Mouse (Mus musculus): ENCODE results near the gene Prex1.

Gene Prex1

GRCm38 (mm10) chr2:166601420-166601819, 112.2 kb downstream of the Prex1 start:
- DNase-seq (ENCODE audit: low spot score), result no peak

- no peak for DNase-seq (ENCODE audit: low spot score)
These were observed 115.0 kb downstream of the Prex1 start for GRCm38 (mm10) chr2:166598453-166599155.

GRCm38 (mm10) chr2:166597763-166598162, 115.9 kb downstream of the Prex1 start:
- DNase-seq (ENCODE audit: low spot score), result no peak

- DNase-seq (ENCODE audit: low spot score), result peak; percentile 65
These were observed 121.4 kb downstream of the Prex1 start for GRCm38 (mm10) chr2:166592034-166592912.

GRCm38 (mm10) chr2:166584491-166584890, 129.1 kb downstream of the Prex1 start:
- no peak for DNase-seq (ENCODE audit: low spot score)

- DNase-seq (ENCODE audit: low spot score), result no peak
These were observed 130.3 kb downstream of the Prex1 start for GRCm38 (mm10) chr2:166583292-166583691.

- no peak for DNase-seq (ENCODE audit: low spot score)
These were observed 131.6 kb downstream of the Prex1 start for GRCm38 (mm10) chr2:166581881-166582583.

GRCm38 (mm10) chr2:166579793-166580192, 133.8 kb downstream of the Prex1 start:
- no peak for DNase-seq (ENCODE audit: low spot score)

GRCm38 (mm10) chr2:166579361-166579760, 134.3 kb downstream of the Prex1 start:
- no peak for DNase-seq (ENCODE audit: low spot score)

GRCm38 (mm10) chr2:166575419-166575818, 138.2 kb downstream of the Prex1 start:
- no peak for DNase-seq (ENCODE audit: low spot score)

GRCm38 (mm10) chr2:166574934-166575333, 138.7 kb downstream of the Prex1 start:
- DNase-seq (ENCODE audit: low spot score), result peak; percentile 35

GRCm38 (mm10) chr2:166573621-166574020, 140.0 kb downstream of the Prex1 start:
- DNase-seq (ENCODE audit: low spot score), result no peak

GRCm38 (mm10) chr2:166572297-166572696, 141.3 kb downstream of the Prex1 start:
- DNase-seq (ENCODE audit: low spot score), result no peak

- no peak for DNase-seq (ENCODE audit: low spot score)
These were observed 144.4 kb downstream of the Prex1 start for GRCm38 (mm10) chr2:166569182-166569581.

- no peak for DNase-seq (ENCODE audit: low spot score)
These were observed 148.1 kb downstream of the Prex1 start for GRCm38 (mm10) chr2:166565503-166565902.

GRCm38 (mm10) chr2:166564455-166564854, 149.2 kb downstream of the Prex1 start:
- DNase-seq (ENCODE audit: low spot score), result peak; percentile 45

- peak; percentile 82 for DNase-seq (ENCODE audit: low spot score)
These were observed 149.7 kb downstream of the Prex1 start for GRCm38 (mm10) chr2:166563890-166564289.

- no peak for DNase-seq (ENCODE audit: low spot score)
These were observed 150.6 kb downstream of the Prex1 start for GRCm38 (mm10) chr2:166563076-166563475.

- no peak for DNase-seq (ENCODE audit: low spot score)
These were observed 151.9 kb downstream of the Prex1 start for GRCm38 (mm10) chr2:166561781-166562180.

GRCm38 (mm10) chr2:166560826-166561225, 152.8 kb downstream of the Prex1 start:
- DNase-seq (ENCODE audit: low spot score), result no peak

GRCm38 (mm10) chr2:166559531-166559930, 154.1 kb downstream of the Prex1 start:
- no peak for DNase-seq (ENCODE audit: low spot score)

- no peak for DNase-seq (ENCODE audit: low spot score)
These were observed 158.1 kb downstream of the Prex1 start for GRCm38 (mm10) chr2:166555508-166555907.

GRCm38 (mm10) chr2:166554169-166554505, 159.5 kb downstream of the Prex1 start:
- no peak for DNase-seq (ENCODE audit: low spot score)

Measured in ovary, postnatal 10 days (tissue).